Mouse (Mus musculus) lung, postnatal 0 days (tissue): ENCODE data around the gene Tbc1d2b.

ENCODE experiments used
- CTCF ChIP-seq: IDR thresholded peaks from 2 replicates; pipeline ENCODE4 v1.5.1; 2016; ENCODE audit warnings: antibody characterized with exemption, mild to moderate bottlenecking
- EP300 ChIP-seq: IDR thresholded peaks from 2 replicates; pipeline ENCODE4 v1.6.1; 2016; ENCODE audit warnings: antibody characterized with exemption, mild to moderate bottlenecking, control low read depth

- no peak for TF ChIP-seq CTCF
- no peak for TF ChIP-seq EP300
Measured at GRCm38 (mm10) chr9:90236817-90237216, 33.8 kb downstream of the Tbc1d2b start.
